Mouse (Mus musculus): ENCODE measurements around the gene D330020A13Rik.
"Not testable (repeated sequence)": the region's sequence is repeated elsewhere in the genome, so short reads cannot be mapped to it uniquely, and the experiment has no call there.

D330020A13Rik gene

GRCm38 (mm10) chr6:120294056-120294784, at the start of gene D330020A13Rik, which contains the start of gene B4galnt3:
D330020A13Rik (plus strand) TSS chr6:120294364.
B4galnt3 (minus strand) TSS chr6:120294559.
- DNase-seq: peak in 1 of 2 experiments; percentile 10

- no peak for DNase-seq
These were observed 47.5 kb upstream of the D330020A13Rik start for GRCm38 (mm10) chr6:120246676-120247075.

GRCm38 (mm10) chr6:120249831-120250230, 44.3 kb upstream of the D330020A13Rik start:
- no peak for DNase-seq

- no peak for DNase-seq
These were observed 43.2 kb upstream of the D330020A13Rik start for GRCm38 (mm10) chr6:120251010-120251409.

GRCm38 (mm10) chr6:120252741-120253140, 41.4 kb upstream of the D330020A13Rik start:
- DNase-seq: no peak

GRCm38 (mm10) chr6:120254640-120255039, 39.5 kb upstream of the D330020A13Rik start:
- DNase-seq: no peak

GRCm38 (mm10) chr6:120255144-120255543, 39.0 kb upstream of the D330020A13Rik start:
- no peak for DNase-seq

- DNase-seq: no peak
These were observed 38.5 kb upstream of the D330020A13Rik start for GRCm38 (mm10) chr6:120255701-120256100.

- no peak for DNase-seq
These were observed 37.7 kb upstream of the D330020A13Rik start for GRCm38 (mm10) chr6:120256431-120256935.

GRCm38 (mm10) chr6:120259481-120259880, 34.7 kb upstream of the D330020A13Rik start:
- DNase-seq: no peak

- no peak for DNase-seq
These were observed 31.2 kb upstream of the D330020A13Rik start for GRCm38 (mm10) chr6:120262886-120263531.

GRCm38 (mm10) chr6:120263608-120264007, 30.6 kb upstream of the D330020A13Rik start:
- no peak for DNase-seq

- no peak for DNase-seq
These were observed 30.0 kb upstream of the D330020A13Rik start for GRCm38 (mm10) chr6:120264151-120264550.

- no peak for DNase-seq
These were observed 20.0 kb upstream of the D330020A13Rik start for GRCm38 (mm10) chr6:120274181-120274580.

- DNase-seq: no peak
These were observed 19.3 kb upstream of the D330020A13Rik start for GRCm38 (mm10) chr6:120274887-120275286.

GRCm38 (mm10) chr6:120275301-120275700, 18.9 kb upstream of the D330020A13Rik start:
- no peak for DNase-seq

GRCm38 (mm10) chr6:120276874-120277449, 17.2 kb upstream of the D330020A13Rik start:
- DNase-seq: no peak

GRCm38 (mm10) chr6:120287279-120287678, 6.9 kb upstream of the D330020A13Rik start:
- DNase-seq: no peak

GRCm38 (mm10) chr6:120288541-120288940, 5.6 kb upstream of the D330020A13Rik start:
- DNase-seq: no peak

GRCm38 (mm10) chr6:120289430-120289829, 4.7 kb upstream of the D330020A13Rik start:
- DNase-seq: no peak

- no peak for DNase-seq
These were observed 2.7 kb upstream of the D330020A13Rik start for GRCm38 (mm10) chr6:120291396-120292009.

- peak in 1 of 2 experiments; percentile 24 for DNase-seq
These were observed 595 bp downstream of the D330020A13Rik start for GRCm38 (mm10) chr6:120294785-120295133.

GRCm38 (mm10) chr6:120296589-120296988, 2.4 kb downstream of the D330020A13Rik start:
- not testable (repeated sequence) for DNase-seq
